Mouse (Mus musculus): ENCODE results near the gene Dnmt3a.

DNA sequence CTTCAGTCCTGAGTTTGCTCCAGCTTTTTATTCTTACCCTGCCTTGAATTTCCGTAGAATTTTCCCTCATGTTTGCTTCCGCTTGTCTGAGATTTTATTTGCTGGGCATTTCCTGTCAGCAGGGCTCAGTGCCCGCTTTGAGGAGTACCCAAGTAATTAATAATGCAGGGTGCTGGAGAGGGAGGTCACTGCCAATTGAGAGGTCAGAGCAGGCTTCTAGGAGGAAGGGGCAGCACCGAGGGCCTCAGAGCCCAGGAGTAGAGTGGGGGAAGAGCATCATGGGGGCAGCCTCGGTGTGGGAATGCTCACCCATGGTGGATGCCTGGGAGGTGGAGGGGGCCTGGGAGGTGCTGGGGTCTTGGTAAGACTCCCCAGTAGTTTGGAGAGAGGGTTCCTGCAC, 5.8 kb downstream of the Dnmt3a start:
- TF ChIP-seq EP300 (IDR thresholded peaks at IDR 0.05; ENCODE audit: low read depth) = no peak
- no peak for TF ChIP-seq CTCF (IDR thresholded peaks at IDR 0.05; ENCODE audit: low read depth)
